Mouse (Mus musculus) c-Kit-positive CD71-positive TER-119-positive erythroid progenitor cells, embryonic 14.5 days (primary cell): ENCODE data around the gene Klrb1b.
"Not testable (repeated sequence)": the region's sequence is repeated elsewhere in the genome, so short reads cannot be mapped to it uniquely, and the experiment has no call there.

Source experiments
- DNase-seq: peaks from one replicate; pipeline ENCODE4 v3.0.0-alpha.2; 2013; ENCODE audit warnings: low spot score

Klrb1b gene

GRCm38 (mm10) chr6:128799144-128799895 lies 26.8 kb downstream of the Klrb1b start:
- DNase-seq = peak; percentile 86

GRCm38 (mm10) chr6:128798772-128799143 lies 27.4 kb downstream of the Klrb1b start:
- peak; percentile 75 for DNase-seq

- peak; percentile 51 for DNase-seq
These were observed 28.0 kb downstream of the Klrb1b start for GRCm38 (mm10) chr6:128797936-128798771.

GRCm38 (mm10) chr6:128797185-128797905 lies 28.8 kb downstream of the Klrb1b start:
- no peak for DNase-seq

GRCm38 (mm10) chr6:128796321-128796955 lies 29.7 kb downstream of the Klrb1b start:
- no peak for DNase-seq

- DNase-seq = no peak
These were observed 32.4 kb downstream of the Klrb1b start for GRCm38 (mm10) chr6:128793734-128794133.

GRCm38 (mm10) chr6:128790491-128790994 lies 35.6 kb downstream of the Klrb1b start:
- not testable (repeated sequence) for DNase-seq

GRCm38 (mm10) chr6:128789115-128789514 lies 37.0 kb downstream of the Klrb1b start, which contains the start of gene Klrb1c:
TSS of gene Klrb1c (minus strand) at chr6:128789215.
- no peak for DNase-seq

- no peak for DNase-seq
These were observed 37.6 kb downstream of the Klrb1b start for GRCm38 (mm10) chr6:128788517-128788916.

- DNase-seq = not testable (repeated sequence)
These were observed 39.7 kb downstream of the Klrb1b start for GRCm38 (mm10) chr6:128786396-128786795.

GRCm38 (mm10) chr6:128769481-128770253 lies 56.5 kb downstream of the Klrb1b start:
- no peak for DNase-seq

- no peak for DNase-seq
These were observed 58.1 kb downstream of the Klrb1b start for GRCm38 (mm10) chr6:128768047-128768446.

- DNase-seq = peak; percentile 44
These were observed 59.5 kb downstream of the Klrb1b start for GRCm38 (mm10) chr6:128766486-128767254.

GRCm38 (mm10) chr6:128765211-128765610 lies 60.9 kb downstream of the Klrb1b start:
- DNase-seq = no peak

- peak; percentile 14 for DNase-seq
These were observed 61.5 kb downstream of the Klrb1b start for GRCm38 (mm10) chr6:128764598-128764997.

- DNase-seq = peak; percentile 93
These were observed 62.2 kb downstream of the Klrb1b start for GRCm38 (mm10) chr6:128763736-128764523.
